Mouse (Mus musculus) limb, embryonic 10.5 days (tissue): ENCODE measurements around the gene Antxr1. TPM values are rescaled to one million over a fixed set of nuclear protein-coding genes. Genes with fewer than 3 reads are reported as not detected.

Experiments
- DNase-seq: peaks from one replicate; pipeline ENCODE4 v3.0.0-alpha.2; 2017; ENCODE audit warnings: low spot score
- H3K27ac ChIP-seq: fragments of 300-500 bp; sonication (generic); 2 replicates; pipeline ENCODE4 v1.5.1; 2016; ENCODE audit warnings: mild to moderate bottlenecking
- H3K27me3 ChIP-seq: fragments of 300-500 bp; sonication (generic); 2 replicates; pipeline ENCODE4 v1.6.1; 2016; ENCODE audit warnings: low read depth, mild to moderate bottlenecking; ENCODE audit not compliant: poor library complexity, severe bottlenecking
- H3K36me3 ChIP-seq: fragments of 300-500 bp; sonication (generic); 2 replicates; pipeline ENCODE4 v1.6.1; 2016; ENCODE audit warnings: mild to moderate bottlenecking, moderate library complexity
- H3K4me1 ChIP-seq: fragments of 300-500 bp; sonication (generic); 2 replicates; pipeline ENCODE4 v1.6.1; 2016
- H3K4me3 ChIP-seq: fragments of 300-500 bp; sonication (generic); 2 replicates; pipeline ENCODE4 v1.5.1; 2016; ENCODE audit warnings: mild to moderate bottlenecking, moderate library complexity
- H3K9me3 ChIP-seq: fragments of 300-500 bp; sonication (generic); replicated peaks from 2 replicates; pipeline ENCODE4 v1.6.1; 2016; ENCODE audit warnings: mild to moderate bottlenecking
- WGBS: fragments of 180-500 bp; shearing (Covaris S2); methylation state at CpG from one replicate; pipeline ENCODE4 v1.1.7; 2016; 5-methylcytosine and 5-hydroxymethylcytosine counted together
- polyA plus RNA-seq: library from polyadenylated mRNA; unstranded; fragments of >200 nt; fragmentation: Nextera tagmentation; extraction: Ambion mirVana; gene quantifications from 2 replicates; pipeline ENCODE4 v1.2.1, GENCODE M21; 2016

The Antxr1 gene
- polyA plus RNA-seq, 1 experiment from 2014 or later, result 9.5 TPM

- no peaks in the 10 kb centered on the region for H3K27me3 ChIP-seq
- no peaks in the 10 kb centered on the region for H3K9me3 ChIP-seq
- no peaks in the 10 kb centered on the region for H3K4me1 ChIP-seq
- H3K4me3 ChIP-seq, result no peak overlapping the region
- DNase-seq, result no peak
- 90% methylated on average over 5 of the region's 5 CpGs for WGBS
- H3K36me3 ChIP-seq, result peaks cover 48% of the 10 kb centered on the region
- H3K27ac ChIP-seq, result no peak overlapping the region
These were observed 243.1 kb downstream of the Antxr1 start for GRCm38 (mm10) chr6:87092476-87092875.

- WGBS, result 94% methylated on average over 3 of the region's 3 CpGs
- Histone ChIP-seq H3K27me3 (no peaks in the 10 kb centered on the region), H3K27ac (no peak overlapping the region), H3K9me3 (no peaks in the 10 kb centered on the region), H3K4me3 (no peak overlapping the region), H3K4me1 (no peaks in the 10 kb centered on the region), H3K36me3 (peaks cover 63% of the 10 kb centered on the region)
- no peak for DNase-seq
These were observed 244.7 kb downstream of the Antxr1 start for GRCm38 (mm10) chr6:87090877-87091276.

- DNase-seq, result no peak
- Histone ChIP-seq H3K4me1 (no peaks in the 10 kb centered on the region), H3K36me3 (peaks cover 87% of the 10 kb centered on the region), H3K4me3 (no peak overlapping the region), H3K9me3 (no peaks in the 10 kb centered on the region), H3K27ac (no peak overlapping the region), H3K27me3 (no peaks in the 10 kb centered on the region)
- 92% methylated on average over 5 of the region's 5 CpGs for WGBS
These were observed 247.3 kb downstream of the Antxr1 start for GRCm38 (mm10) chr6:87088356-87088755.

GRCm38 (mm10) chr6:87085026-87085425 is 250.6 kb downstream of the Antxr1 start:
- H3K4me1 ChIP-seq, result no peaks in the 10 kb centered on the region
- WGBS, result 76% methylated on average over 6 of the region's 6 CpGs
- no peak for DNase-seq

More at GRCm38 (mm10) chr6:87085026-87085425, 250.6 kb downstream of the Antxr1 start:
- Histone ChIP-seq H3K4me3 (no peak overlapping the region), H3K36me3 (peaks cover 99% of the 10 kb centered on the region), H3K27me3 (no peaks in the 10 kb centered on the region), H3K9me3 (no peaks in the 10 kb centered on the region), H3K27ac (no peak overlapping the region)

Other genes starting within 250 kb of the Antxr1 start
- 0.18 and 0.33 TPM in 2 replicates for gene D6Ertd527e, start 231.1 kb downstream of the Antxr1 start, polyA plus RNA-seq
- gene Gkn1, start 15.1 kb upstream of the Antxr1 start, polyA plus RNA-seq, result not detected in 2 replicates
- not detected in 2 replicates for gene Gkn2, start 37.5 kb upstream of the Antxr1 start, polyA plus RNA-seq
- not detected in 2 replicates for gene Gkn3, start 53.1 kb upstream of the Antxr1 start, polyA plus RNA-seq
- gene Bmp10, start 93.2 kb upstream of the Antxr1 start, polyA plus RNA-seq, result not detected in 2 replicates
- gene Arhgap25, start 197.4 kb upstream of the Antxr1 start, polyA plus RNA-seq, result 2.3 and 2.6 TPM in 2 replicates